Mouse (Mus musculus) megakaryocyte-erythroid progenitor cell, adult 5-6 weeks (primary cell): ENCODE results near the gene Proz. TPM values are rescaled to one million over a fixed set of nuclear protein-coding genes. Genes with fewer than 3 reads are reported as not detected.
"Not testable (repeated sequence)": the region's sequence is repeated elsewhere in the genome, so short reads cannot be mapped to it uniquely, and the experiment has no call there.

Source experiments
- ATAC-seq: replicated peaks from 2 replicates; pipeline ENCODE4 v1.8.0; 2016; ENCODE audit warnings: mild to moderate bottlenecking, inconsistent platforms; ENCODE audit not compliant: severe bottlenecking, poor library complexity, low FRiP score, low TSS enrichment
- total RNA-seq, 2 experiments: library from RNA; stranded (forward) in 1 of 2; stranded (reverse) in 1 of 2; fragments of 200-1000, 215-1000 nt in 1 of 2; fragments of >200 nt in 1 of 2; fragmentation: Nextera tagmentation in 1 of 2; gene quantifications; 2 replicates each; pipeline ENCODE4 v1.2.3; 2014 to 2017

Proz gene
- total RNA-seq (2014; fragmentation: Nextera tagmentation) (not detected in 2 replicates), total RNA-seq (2017) (not detected in 2 replicates)

DNA sequence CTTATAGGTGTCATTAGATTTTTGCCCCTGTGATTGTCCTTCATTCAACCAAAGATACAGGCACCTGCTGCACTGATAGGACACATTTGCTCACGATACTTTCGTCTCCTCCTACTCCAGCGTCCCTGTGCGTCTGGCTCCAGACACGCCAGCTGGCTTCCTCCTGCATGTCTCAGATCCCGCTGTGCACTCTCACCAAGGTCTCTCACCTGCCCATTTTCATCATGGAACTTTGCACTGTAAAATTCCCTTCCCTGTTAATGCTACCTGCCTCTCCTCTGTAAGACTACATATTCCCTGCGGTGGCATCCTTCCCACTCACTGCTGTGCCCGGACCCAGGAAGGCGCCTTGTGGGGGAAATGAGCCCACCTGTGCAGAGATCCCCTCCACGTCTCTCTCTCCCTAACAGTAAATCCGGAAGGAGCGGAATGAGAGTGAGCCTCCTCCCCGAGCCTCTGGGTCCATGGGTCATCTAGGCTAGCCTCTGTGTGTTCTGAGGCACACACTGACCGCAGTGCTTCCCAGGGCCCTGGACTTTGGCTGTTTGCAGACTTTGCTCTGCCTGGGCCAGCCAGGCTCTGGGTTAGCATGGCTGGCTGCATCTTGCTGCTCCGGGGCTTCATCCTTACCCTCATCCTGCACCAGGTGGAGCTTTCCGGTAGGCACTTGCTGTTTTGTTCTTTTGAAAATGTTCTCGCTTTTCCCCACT, at the start of gene Proz:
TSS of gene Proz (plus strand) at position 474 of the 710 bp plus-strand sequence.
- no peak for ATAC-seq

DNA sequence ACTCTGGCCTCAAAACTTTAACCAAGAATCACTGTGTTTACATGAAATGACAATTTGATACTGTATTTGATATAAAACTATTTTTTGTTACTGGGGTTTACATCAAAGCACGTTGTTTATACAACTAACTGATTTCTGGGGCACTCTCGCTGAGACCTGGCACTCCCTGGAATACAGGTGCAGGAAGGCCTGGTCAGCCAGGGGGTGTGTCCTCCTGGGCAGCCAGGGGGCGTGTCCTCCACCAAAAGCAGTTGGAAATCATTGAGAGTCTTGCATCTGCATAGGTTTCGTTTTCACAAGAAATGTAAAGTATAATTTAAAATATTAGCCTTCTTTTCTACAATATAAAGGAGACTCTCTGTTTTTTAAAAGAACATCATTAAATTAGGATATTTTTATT, 41.2 kb upstream of the Proz start:
- no peak for ATAC-seq

GRCm38 (mm10) chr8:13021830-13022229, 38.9 kb upstream of the Proz start:
- ATAC-seq = no peak

DNA sequence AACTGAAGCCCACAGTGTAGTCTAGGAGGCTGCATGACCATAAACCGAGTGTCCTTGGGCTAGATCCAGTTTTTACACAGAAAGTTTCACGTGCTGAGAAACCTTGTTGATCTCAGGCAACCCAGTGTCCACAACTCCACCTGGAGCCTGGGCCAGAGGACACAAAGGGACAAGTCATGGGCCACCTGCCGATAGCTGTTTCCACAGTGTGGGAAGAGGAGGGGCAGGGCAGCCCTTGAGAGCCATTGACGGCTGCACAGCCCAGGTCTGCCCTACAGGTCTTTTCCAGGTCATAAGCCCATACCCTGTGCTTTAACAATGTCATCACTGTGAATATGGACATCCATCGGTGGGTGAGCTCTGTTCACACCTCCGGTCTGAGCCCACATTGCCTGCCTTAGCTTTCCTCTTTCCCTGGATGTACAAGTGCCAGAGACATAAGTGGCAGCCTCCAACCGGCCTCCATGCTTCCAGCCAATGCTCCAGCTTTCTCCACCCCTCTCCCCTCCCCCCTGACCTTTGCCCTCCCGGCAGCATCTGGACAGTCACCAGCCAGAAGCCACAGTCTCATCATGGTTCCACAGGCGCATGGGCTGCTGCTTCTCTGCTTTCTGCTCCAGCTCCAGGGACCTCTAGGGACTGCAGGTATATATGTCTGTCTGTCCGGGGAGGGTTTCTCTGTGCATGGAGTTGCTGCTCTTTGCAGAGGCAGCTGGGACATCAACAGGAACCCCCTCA, 35.1 kb upstream of the Proz start, which contains the start of gene F7:
TSS of gene F7 (plus strand) at position 548 of the 738 bp plus-strand sequence.
- no peak for ATAC-seq

- no peak for ATAC-seq
Measured at GRCm38 (mm10) chr8:13027615-13028014, 33.1 kb upstream of the Proz start.

DNA sequence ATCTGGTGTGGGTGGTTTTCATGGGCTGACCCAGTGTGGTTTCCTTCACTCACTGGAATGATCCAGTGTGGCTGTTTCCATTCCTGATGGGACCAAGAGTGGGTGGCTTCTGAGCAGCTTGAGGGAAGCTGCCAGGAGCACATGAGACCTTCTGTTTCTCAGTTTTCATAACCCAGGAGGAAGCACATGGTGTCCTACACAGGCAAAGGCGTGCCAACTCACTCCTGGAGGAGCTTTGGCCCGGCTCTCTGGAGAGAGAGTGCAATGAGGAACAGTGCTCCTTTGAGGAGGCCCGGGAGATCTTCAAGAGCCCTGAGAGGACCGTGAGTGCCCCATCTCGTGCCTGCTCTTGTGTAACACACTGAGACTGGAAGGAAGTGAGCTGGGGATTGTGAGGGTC, 32.2 kb upstream of the Proz start:
- ATAC-seq = no peak

- ATAC-seq = peak; percentile 51; the same call in 1 of the 2 replicates
Measured at GRCm38 (mm10) chr8:13036346-13036812, 24.3 kb upstream of the Proz start.

DNA sequence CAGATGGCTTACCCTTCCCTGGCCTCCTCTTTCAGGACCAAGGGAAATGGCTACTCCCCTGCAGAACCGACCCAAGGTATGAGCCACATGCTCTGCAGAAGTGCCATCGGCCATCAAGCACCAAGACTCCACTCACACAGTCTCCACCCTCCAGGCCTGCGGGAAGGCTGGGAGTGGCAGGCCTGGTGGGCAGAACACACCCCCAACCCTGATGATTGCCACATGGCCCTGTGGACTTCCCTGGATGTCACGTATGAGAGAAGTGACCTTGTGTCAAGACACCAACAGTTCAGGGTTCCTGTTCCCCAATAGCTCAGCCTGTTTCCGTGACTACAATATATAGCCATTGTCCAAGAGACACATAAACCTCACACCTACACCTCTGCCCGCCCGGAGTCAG, 23.7 kb upstream of the Proz start, which contains the start of gene F10:
TSS of gene F10 (plus strand) at position 294 of the 400 bp plus-strand sequence.
- no peak for ATAC-seq

DNA sequence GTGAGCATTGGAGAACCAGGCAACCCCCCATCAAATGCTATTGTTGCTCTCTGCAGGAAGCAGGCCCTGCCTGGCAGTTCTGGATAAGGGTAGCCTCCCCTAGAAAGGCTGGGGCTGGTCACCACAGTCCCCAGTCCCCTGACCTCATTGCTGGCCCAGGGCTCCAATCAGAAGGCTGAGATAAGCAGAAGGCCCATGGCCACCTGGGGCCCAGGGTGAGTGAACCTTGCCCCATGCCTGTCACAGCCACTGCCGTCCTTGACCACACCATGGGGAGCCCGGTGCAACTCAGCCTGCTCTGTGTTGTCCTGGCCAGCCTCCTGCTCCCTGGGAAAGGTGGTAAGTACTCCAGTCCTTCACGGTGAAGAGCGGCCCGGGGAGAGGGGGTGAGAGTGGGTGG, 23.1 kb upstream of the Proz start:
- ATAC-seq = no peak

DNA sequence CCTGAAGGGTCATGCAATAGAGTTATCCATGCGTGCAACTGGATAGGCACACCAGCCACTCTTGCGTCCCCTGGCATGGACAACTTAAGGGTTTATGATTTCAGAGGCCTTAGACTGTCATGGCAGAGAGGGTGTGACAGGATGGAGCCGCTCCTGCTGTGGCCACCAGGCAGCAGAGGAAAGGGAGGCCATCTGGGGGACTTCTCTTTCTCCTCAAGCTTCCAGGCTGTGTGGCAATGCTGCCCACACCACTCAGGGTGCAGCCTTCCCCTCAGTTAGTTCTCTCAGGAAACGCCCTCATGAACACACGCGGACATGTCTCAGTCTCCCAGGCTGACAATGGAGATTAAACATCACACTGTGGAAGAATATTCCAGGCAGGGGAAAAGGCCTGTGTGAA, 21.7 kb upstream of the Proz start:
- ATAC-seq = no peak

DNA sequence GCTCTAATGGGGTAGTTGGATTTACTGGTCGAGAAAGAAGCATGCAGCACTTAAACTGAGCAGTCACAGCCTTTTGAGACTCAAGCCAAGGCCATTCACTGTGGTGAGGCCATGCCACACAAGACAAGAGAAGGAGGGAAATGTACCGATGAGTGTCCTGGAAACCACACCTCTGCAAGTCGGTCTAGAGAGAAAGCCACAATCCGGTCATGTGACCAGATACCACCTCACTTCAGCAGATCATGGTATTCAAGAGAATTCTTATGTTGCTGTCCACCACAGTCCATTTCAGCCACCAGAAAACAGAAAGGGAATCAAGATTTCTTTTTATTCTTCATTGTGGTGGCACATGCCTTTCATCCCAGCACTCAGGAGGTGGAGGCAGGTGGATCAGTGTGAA, 19.3 kb upstream of the Proz start:
- ATAC-seq = no peak

DNA sequence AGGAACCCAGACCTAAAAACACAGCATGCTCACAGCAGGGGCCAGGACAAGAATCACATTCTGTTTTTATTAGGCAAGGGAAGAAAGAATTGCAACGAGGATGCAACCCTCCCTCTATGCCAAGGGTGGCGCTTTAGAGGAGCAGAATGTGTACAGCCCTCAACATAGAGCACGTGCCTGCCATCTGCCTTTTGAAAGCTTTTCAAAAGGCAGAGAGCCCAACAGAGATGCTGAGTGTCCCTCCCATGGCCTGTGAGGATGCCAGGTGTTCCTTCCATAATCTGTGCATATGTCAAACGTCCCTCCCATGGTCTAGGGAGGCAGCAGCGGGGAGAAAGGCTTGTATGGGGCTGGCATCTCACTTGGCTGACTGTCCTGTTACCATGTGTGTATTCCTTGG, 13.1 kb upstream of the Proz start:
- ATAC-seq = no peak

GRCm38 (mm10) chr8:13050550-13050949, 10.2 kb upstream of the Proz start:
- ATAC-seq = no peak

DNA sequence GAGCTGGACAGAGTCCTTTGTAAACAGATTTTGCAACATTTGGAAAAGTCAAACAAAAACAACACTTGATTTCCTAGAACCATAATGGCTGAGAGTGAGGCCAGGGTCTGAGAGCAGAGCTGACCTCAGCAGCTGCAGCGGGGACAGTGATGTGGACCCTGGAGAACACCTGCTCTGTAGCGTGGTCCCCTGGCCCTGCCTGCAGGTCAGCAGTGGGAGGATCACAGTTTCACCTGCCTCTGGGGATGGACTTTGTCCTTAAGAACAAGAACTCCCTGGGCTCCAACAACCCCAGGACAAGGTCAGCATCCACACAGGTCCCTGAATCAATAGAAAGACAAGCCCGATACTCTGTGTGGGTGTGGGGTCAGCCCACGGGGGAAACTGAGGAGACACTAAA, 3.4 kb upstream of the Proz start:
- ATAC-seq = no peak

- ATAC-seq = no peak
Measured at GRCm38 (mm10) chr8:13063112-13063511, 2.4 kb downstream of the Proz start.

DNA sequence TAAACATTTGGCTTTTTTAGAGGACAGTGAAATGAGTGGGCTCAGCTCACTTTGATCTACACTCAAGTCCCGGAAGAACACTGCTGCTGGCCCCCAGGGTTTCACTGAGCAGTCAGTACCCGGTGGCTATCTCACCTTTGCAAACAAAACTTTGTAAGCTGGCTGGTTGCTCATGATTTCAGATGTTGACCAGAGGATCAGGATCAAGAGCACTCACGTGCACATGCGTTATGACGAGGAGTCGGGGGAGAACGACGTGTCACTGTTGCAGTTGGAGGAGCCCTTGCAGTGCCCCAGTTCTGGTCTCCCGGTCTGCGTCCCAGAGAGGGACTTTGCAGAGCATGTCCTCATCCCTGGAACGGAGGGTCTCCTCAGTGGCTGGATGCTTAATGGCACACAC, 12.5 kb downstream of the Proz start:
- ATAC-seq = no peak

DNA sequence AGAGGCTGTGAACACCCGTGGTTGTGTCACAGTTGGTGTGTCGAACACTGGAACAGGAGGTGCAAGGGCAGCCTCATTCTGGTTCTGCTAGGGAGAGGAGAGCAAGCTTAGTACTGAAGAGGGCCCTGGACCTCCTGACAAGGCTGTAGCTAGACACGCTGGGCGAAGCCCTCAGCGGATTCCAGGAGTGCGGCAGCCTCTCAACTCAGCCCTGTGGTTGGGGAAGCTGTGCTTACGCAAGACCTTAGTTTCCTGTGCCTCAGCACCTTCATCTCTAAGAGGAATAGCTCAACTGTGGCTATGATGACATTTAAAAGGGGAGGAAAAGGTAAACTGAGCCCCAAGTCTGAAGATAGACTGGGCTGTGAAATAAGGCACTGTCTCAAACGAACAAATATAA, 14.3 kb downstream of the Proz start:
- ATAC-seq = no peak

GRCm38 (mm10) chr8:13075579-13075978, 14.9 kb downstream of the Proz start:
- ATAC-seq = not testable (repeated sequence)

DNA sequence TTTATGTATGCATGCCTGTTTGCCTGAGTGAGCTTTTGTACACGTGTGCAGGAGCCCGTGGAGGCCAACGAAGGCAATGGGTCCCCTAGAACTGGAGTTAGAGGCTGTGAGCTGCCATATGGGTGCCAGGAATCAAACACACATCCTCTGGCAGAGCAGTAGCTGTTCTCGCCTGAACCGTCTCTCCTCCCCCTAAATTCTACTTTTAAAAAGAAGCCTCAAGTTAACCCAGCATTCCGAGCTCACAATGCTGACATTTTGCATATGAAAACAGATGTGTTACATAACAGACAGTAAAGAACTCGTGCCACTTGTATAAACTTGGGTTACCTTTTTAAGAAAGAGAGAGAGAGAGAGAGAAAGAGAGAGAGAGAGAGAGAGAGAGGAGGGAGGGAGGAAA, 16.8 kb downstream of the Proz start:
- ATAC-seq = no peak

DNA sequence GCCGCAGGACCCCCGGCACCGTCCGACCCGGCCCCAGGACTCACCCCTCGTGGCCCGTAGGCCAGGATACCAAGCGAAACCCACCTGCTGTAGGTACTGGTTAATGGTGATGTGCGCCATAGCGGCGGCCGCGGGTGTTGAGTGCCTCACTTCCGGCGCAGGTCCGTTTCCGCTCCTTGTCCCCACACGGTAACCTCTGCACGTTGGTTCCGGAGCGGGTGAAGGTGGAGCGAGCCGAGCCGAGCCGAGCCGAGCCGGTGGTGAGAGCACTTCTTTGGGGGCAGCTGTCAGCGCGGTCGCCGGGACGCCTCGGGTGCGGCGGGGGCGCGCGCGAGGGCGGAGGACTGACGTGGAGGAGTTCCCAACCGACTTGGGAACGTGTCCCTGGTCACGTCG, 44.0 kb downstream of the Proz start:
- ATAC-seq = peak; percentile 44
